Mouse (Mus musculus) testis, postnatal 10 days (tissue): ENCODE data around the gene Wdr62.
"Not testable (repeated sequence)": the region's sequence is repeated elsewhere in the genome, so short reads cannot be mapped to it uniquely, and the experiment has no call there.

Experiments used
- DNase-seq: peaks from one replicate; pipeline ENCODE4 v3.0.0; 2021; ENCODE audit warnings: low spot score

Wdr62 gene

GRCm38 (mm10) chr7:30265531-30265930 lies 14.7 kb downstream of the Wdr62 start:
- DNase-seq: no peak

GRCm38 (mm10) chr7:30265041-30265440 lies 15.2 kb downstream of the Wdr62 start:
- DNase-seq: no peak

GRCm38 (mm10) chr7:30251956-30252954 lies 28.0 kb downstream of the Wdr62 start:
- DNase-seq: peak; percentile 68

- DNase-seq: not testable (repeated sequence)
These were observed 42.8 kb downstream of the Wdr62 start for GRCm38 (mm10) chr7:30237374-30237773.

- no peak for DNase-seq
These were observed 44.6 kb downstream of the Wdr62 start, which contains the start of gene Ovol3 for GRCm38 (mm10) chr7:30235625-30236024. Gene Ovol3, minus strand, starts transcription at chr7:30235725.

GRCm38 (mm10) chr7:30235091-30235490 lies 45.1 kb downstream of the Wdr62 start:
- DNase-seq: no peak

- DNase-seq: no peak
These were observed 45.9 kb downstream of the Wdr62 start for GRCm38 (mm10) chr7:30234276-30234858.

GRCm38 (mm10) chr7:30233387-30233786 lies 46.8 kb downstream of the Wdr62 start:
- DNase-seq: peak; percentile 70

- peak; percentile 88 for DNase-seq
These were observed 47.5 kb downstream of the Wdr62 start for GRCm38 (mm10) chr7:30232631-30233148.

GRCm38 (mm10) chr7:30231669-30232454 lies 48.4 kb downstream of the Wdr62 start, which contains the start of the genes Polr2i and Tbcb:
Gene Polr2i, plus strand, starts transcription at chr7:30231948.
Gene Tbcb, minus strand, starts transcription at chr7:30232272.
- DNase-seq: peak; percentile 98

GRCm38 (mm10) chr7:30231328-30231668 lies 48.9 kb downstream of the Wdr62 start:
- DNase-seq: no peak

GRCm38 (mm10) chr7:30224206-30224605 lies 56.0 kb downstream of the Wdr62 start:
- no peak for DNase-seq

- no peak for DNase-seq
These were observed 58.0 kb downstream of the Wdr62 start for GRCm38 (mm10) chr7:30222205-30222604.

- no peak for DNase-seq
These were observed 58.8 kb downstream of the Wdr62 start for GRCm38 (mm10) chr7:30221433-30221832.

GRCm38 (mm10) chr7:30220008-30220356 lies 60.2 kb downstream of the Wdr62 start:
- no peak for DNase-seq

- DNase-seq: peak; percentile 73
These were observed 60.8 kb downstream of the Wdr62 start for GRCm38 (mm10) chr7:30219293-30220007.

- DNase-seq: no peak
These were observed 62.9 kb downstream of the Wdr62 start for GRCm38 (mm10) chr7:30217277-30217676.

- DNase-seq: peak; percentile 93
These were observed 63.5 kb downstream of the Wdr62 start for GRCm38 (mm10) chr7:30216723-30217151.

GRCm38 (mm10) chr7:30215875-30216274 lies 64.3 kb downstream of the Wdr62 start:
- no peak for DNase-seq

- no peak for DNase-seq
These were observed 66.3 kb downstream of the Wdr62 start for GRCm38 (mm10) chr7:30213881-30214280.

GRCm38 (mm10) chr7:30211025-30211424 lies 69.2 kb downstream of the Wdr62 start:
- no peak for DNase-seq
